Comparison of ENCODE assay signal across 8 mouse cellular contexts in genomic region chr9:63997439-63997838, GRCm38 (mm10). TPM values are rescaled to one million over a fixed set of nuclear protein-coding genes. Genes with fewer than 3 reads are reported as not detected.
DNase-seq lines count a peak whose midpoint lies in the region; ATAC-seq lines count a peak whose summit lies in the region.

No protein-coding gene starts in this region.

- peaks cover 37% of the 10 kb centered on the region for H3K4me1 ChIP-seq in heart, embryonic 16.5 days (ENCODE audit: control insufficient read depth, insufficient read depth, low read length)
- H3K4me1 ChIP-seq in hindbrain, embryonic 15.5 days (replicated peaks), result peaks cover 20% of the 10 kb centered on the region
- H3K4me1 ChIP-seq in neural tube, embryonic 15.5 days, result peaks cover 27% of the 10 kb centered on the region

- H3K9ac ChIP-seq in heart, embryonic 16.5 days (ENCODE audit: low read length), result no peak overlapping the region
- H3K9ac ChIP-seq in hindbrain, embryonic 15.5 days, result no peak overlapping the region
- no peak overlapping the region for H3K9ac ChIP-seq in neural tube, embryonic 15.5 days (replicated peaks)

- no peaks in the 10 kb centered on the region for H3K27me3 ChIP-seq in heart, embryonic 16.5 days (ENCODE audit: control insufficient read depth, insufficient read depth, low read length)
- H3K27me3 ChIP-seq in hindbrain, embryonic 15.5 days, result no peaks in the 10 kb centered on the region
- no peaks in the 10 kb centered on the region for H3K27me3 ChIP-seq in neural tube, embryonic 15.5 days (replicated peaks)

- no peak overlapping the region; the same call in 1 of the 2 replicates for H3K27ac ChIP-seq in heart, embryonic 16.5 days (ENCODE audit: low read length)
- no peak overlapping the region for H3K27ac ChIP-seq in hindbrain, embryonic 15.5 days (replicated peaks)
- 0 out of 2 replicates have a peak overlapping the region, but pooled peaks have one; percentile 39 for H3K27ac ChIP-seq in neural tube, embryonic 15.5 days (replicated peaks)

- DNase-seq in heart, postnatal 36 days, result no peak
- DNase-seq in right cerebral cortex, postnatal 10 days (ENCODE audit: low spot score in 2 of 2), result peak; percentile 43 to 48
- DNase-seq in right cerebral cortex, postnatal 14 days, result no peak
- no peak for DNase-seq in thymus, postnatal 25 days
- DNase-seq in thymus, postnatal 10 days (ENCODE audit: low spot score in 2 of 2), result no peak

- no peaks in the 10 kb centered on the region for H3K9me3 ChIP-seq in heart, embryonic 16.5 days (replicated peaks; ENCODE audit: control insufficient read depth, low read length)
- no peaks in the 10 kb centered on the region for H3K9me3 ChIP-seq in hindbrain, embryonic 15.5 days
- H3K9me3 ChIP-seq in neural tube, embryonic 15.5 days (replicated peaks), result no peaks in the 10 kb centered on the region

- no peak overlapping the region for H3K4me3 ChIP-seq in heart, embryonic 16.5 days (ENCODE audit: low read length)
- no peak overlapping the region for H3K4me3 ChIP-seq in hindbrain, embryonic 15.5 days
- H3K4me3 ChIP-seq in neural tube, embryonic 15.5 days (replicated peaks), result no peak overlapping the region

- WGBS in heart, embryonic 16.5 days, result 59% methylated on average over 4 of the region's 4 CpGs
- 57% methylated on average over 4 of the region's 4 CpGs for WGBS in hindbrain, embryonic 15.5 days
- 56% methylated on average over 4 of the region's 4 CpGs for WGBS in neural tube, embryonic 15.5 days

- peak; percentile 53 for ATAC-seq in heart, embryonic 16.5 days (replicated peaks; ENCODE audit: extremely low read depth, insufficient read depth, low FRiP score)
- ATAC-seq in hindbrain, embryonic 15.5 days (ENCODE audit: low FRiP score, low read depth), result peak; percentile 72; the same call in 1 of the 2 replicates
- no peak for ATAC-seq in neural tube, embryonic 15.5 days (ENCODE audit: low FRiP score)

- H3K36me3 ChIP-seq in heart, embryonic 16.5 days (ENCODE audit: control insufficient read depth, insufficient read depth), result peaks cover 14% of the 10 kb centered on the region; the same call in 1 of the 2 replicates
- H3K36me3 ChIP-seq in hindbrain, embryonic 15.5 days, result no peaks in the 10 kb centered on the region
- no peaks in the 10 kb centered on the region for H3K36me3 ChIP-seq in neural tube, embryonic 15.5 days

- H3K4me2 ChIP-seq in heart, embryonic 16.5 days (ENCODE audit: low read depth, low read length), result no peak overlapping the region
- H3K4me2 ChIP-seq in hindbrain, embryonic 15.5 days, result no peak overlapping the region
- H3K4me2 ChIP-seq in neural tube, embryonic 15.5 days, result no peak overlapping the region

- intact Hi-C loops in heart, postnatal 36 days (cut with DNase I), result no loop called here

RNA-seq across cellular contexts. Expression of gene Smad6, which starts 24.4 kb away (rescaled TPM):
- polyA plus RNA-seq in heart, embryonic 16.5 days (2015; fragmentation: Nextera tagmentation; extraction: Ambion mirVana), result 12.8 and 13.7 TPM in 2 replicates
- 10 to 100 TPM; 11.4 to 16.3 TPM for total RNA-seq in heart, postnatal 36 days (2021)
- 2.5 and 2.6 TPM in 2 replicates for polyA plus RNA-seq in hindbrain, embryonic 15.5 days (2015; fragmentation: Nextera tagmentation; extraction: Ambion mirVana)
- 1.8 and 3.0 TPM in 2 replicates for polyA plus RNA-seq in neural tube, embryonic 15.5 days (2015; fragmentation: Nextera tagmentation; extraction: Ambion mirVana)

Comparison
In these comparisons a context has a peak if more than half of its experiments do, and no peak if none do; other contexts are left out.
1. DNase-seq: peak in right cerebral cortex, postnatal 10 days (2 of 2); none in heart, postnatal 36 days (0 of 2), right cerebral cortex, postnatal 14 days (single experiment), thymus, postnatal 25 days (single experiment) and thymus, postnatal 10 days (0 of 2).